Mouse (Mus musculus): ENCODE measurements around the gene Nat8f2. TPM values are rescaled to one million over a fixed set of nuclear protein-coding genes. Genes with fewer than 3 reads are reported as not detected.
"Not testable (repeated sequence)": the region's sequence is repeated elsewhere in the genome, so short reads cannot be mapped to it uniquely, and the experiment has no call there.

Nat8f2 gene
- total RNA-seq (2021) = 1 to 10 TPM; 1.9 to 2.3 TPM
- long read RNA-seq, experiment 1 = 0 reads
- long read RNA-seq, experiment 2 = 0 reads

DNA sequence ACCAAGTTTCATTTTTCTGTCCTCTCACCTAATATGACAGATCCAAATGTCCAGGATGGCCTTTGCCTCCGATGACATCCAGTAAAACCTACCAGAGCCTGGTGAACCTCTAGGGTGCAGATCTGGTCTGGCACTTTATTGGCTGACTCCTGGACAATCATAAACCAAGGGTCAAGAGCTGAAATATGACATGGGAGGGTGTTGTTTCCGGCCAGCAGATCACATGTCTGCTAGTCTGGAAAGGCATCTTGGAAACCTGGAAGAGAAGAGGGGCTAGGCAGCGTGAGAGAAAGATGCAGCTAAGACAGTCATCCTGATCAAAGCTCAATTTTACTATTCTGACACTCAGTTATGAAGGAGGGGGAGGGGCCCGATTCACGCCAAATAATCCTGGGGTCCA lies at the start of gene Nat8f2:
Gene Nat8f2, minus strand, starts transcription at position 153 of the 400 bp plus-strand sequence.
- DNase-seq = not testable (repeated sequence)

DNA sequence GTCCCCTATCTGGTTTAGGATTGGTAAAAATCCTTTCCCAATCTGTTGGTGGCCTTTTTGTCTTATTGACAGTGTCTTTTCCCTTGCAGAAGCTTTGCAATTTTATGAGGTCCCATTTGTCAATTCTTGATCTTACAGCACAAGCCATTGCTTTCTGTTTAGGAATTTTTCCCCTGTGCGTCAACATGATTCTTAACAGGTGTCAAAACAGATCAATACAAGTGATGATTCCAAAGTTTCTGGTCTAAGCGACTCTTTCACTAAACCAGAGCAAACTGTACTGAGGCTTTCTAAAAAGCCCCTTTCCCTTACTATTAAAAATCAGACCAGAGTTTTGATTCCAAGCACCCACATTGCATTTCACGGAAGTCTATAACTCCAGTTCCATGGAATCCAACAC lies 49.4 kb upstream of the Nat8f2 start:
- not testable (repeated sequence) for DNase-seq

GRCm38 (mm10) chr6:85916596-85916995 lies 47.6 kb upstream of the Nat8f2 start:
- DNase-seq = no peak

DNA sequence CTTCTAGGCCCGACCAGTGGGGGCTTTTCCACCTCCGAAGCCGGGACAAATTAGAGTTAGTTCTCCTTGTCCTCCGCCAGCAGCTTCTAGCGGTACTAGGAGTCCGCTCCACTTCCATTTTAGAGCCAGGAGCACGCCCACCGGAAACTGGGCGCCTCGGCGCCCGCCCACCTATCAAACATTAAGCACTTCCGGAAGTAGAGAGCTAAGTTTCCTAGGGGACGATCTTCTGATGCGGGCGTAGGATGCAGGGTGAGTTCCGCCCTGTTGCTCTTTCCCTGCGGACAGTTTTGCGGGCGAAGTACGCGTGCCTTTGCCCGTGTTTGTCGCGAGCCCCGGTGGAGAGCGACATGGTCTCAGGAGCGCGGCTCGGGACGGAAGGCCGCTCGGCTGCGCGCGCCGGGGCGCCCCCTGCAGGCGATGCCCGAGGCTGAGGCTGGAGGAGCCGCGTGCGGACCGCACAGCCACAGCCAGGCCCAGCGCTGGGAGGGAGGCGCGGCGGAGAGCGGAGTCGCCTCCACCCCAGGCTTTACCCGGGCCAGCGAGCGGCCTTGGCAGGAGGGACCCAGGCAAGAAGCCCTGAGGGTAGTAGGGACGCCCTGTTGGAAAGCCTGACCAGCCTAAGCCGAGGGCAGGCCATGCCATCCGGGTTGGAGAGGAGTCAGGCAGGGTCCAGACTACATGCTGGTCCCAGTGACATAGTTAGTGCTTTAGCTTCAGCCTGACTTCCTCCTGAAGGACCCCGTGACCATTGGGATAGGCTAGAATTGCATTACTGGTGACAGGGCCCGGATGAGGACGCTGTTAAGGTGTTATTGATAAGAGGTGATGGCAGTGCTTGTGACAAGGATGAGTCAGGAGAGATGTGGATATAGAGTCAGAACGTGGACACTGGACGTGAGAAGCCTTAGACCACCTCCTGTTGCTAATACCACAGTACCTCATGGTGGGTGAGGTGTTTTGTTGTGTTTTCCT lies 46.9 kb upstream of the Nat8f2 start, which contains the start of gene Nat8f1:
Gene Nat8f1, minus strand, starts transcription at position 149 of the 975 bp plus-strand sequence.
- peak; percentile 90 for DNase-seq

DNA sequence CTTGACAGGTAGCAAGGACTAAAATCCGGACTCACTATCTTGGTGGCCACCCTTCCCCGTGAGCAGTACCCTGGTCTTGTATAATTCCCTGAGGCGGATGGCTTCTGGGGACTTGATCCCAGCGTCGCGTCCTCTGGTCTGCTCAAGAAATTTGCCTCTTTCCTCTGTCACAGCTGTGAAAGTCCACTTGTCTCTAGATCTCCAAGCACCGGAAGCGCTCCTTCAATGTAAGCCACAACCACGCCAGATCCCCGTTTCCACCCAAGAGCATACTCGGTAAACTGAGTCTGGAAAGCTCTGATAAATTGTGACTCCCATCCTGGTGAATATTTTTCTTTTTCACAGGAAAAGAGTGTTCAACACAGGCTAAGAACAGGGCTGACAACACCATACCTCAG lies 46.2 kb upstream of the Nat8f2 start:
- no peak for DNase-seq

DNA sequence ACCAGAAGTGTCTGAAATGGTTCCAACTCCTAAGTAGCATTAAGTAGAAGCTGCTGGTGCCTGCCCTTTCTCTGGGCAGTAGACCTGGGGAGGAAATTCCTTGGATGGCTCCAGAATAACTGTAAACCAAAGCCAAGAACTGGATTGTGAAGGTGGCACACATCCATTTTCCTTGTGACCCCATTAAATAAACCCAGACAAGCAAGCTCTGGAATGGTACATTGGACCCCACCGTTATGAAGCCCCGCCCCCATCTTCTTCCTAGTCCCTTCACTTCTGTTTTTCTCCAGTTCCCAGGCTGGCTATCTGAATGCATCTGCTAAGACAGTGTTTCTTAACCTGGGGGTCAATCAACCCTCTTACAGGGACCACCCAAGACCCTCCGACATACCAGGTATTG lies 42.6 kb upstream of the Nat8f2 start, which contains the start of gene Tprkb:
Gene Tprkb, plus strand, starts transcription at position 279 of the 400 bp plus-strand sequence.
- no peak for DNase-seq

DNA sequence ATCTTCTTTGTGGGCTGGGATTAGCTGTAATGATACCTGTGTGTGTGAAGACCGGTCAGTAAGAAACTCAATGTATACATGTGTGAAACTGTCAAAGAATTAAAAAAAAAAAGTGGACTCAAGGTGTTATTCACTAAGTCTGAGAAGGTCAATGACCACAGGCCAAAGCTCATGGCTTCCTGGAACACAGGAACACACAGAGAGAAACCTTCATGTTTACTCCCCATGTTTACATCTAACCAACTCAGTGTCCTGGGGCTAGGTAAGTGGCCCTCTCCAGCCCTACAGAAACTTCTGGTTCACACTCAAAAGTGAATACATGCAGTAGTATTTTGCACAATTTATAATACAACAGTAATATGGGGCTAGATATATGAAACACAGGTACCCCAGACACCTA lies 40.7 kb upstream of the Nat8f2 start:
- no peak for DNase-seq

- no peak for DNase-seq
Measured at GRCm38 (mm10) chr6:85908341-85908740, 39.4 kb upstream of the Nat8f2 start.

DNA sequence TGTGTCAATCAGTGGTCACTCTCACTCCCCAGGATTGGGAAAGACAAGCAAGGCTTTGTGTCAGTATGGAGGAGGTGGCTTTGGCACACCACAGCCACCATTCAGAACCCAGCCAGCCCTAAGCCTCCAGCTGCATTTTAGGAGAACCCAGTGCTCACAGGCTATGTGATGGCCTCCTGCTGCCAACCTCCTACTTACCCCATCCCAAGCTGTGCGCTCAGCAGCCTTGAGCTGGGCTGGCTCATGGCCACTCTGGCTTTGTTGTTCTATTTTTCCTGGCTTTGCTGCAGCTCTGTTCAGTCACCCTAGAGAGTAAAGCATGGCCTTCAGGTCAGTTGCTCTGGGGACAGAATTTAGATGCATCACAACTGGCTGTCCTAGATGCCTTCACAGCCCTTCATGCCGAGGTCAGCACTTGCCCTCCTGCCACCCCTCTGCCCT lies 38.0 kb upstream of the Nat8f2 start:
- peak; percentile 81 to 83 for DNase-seq

- peak; percentile 87 to 90 for DNase-seq
Measured at GRCm38 (mm10) chr6:85904642-85905061, 35.7 kb upstream of the Nat8f2 start, which contains the start of gene Nat8f4. Nat8f4 (minus strand) TSS chr6:85904884.

DNA sequence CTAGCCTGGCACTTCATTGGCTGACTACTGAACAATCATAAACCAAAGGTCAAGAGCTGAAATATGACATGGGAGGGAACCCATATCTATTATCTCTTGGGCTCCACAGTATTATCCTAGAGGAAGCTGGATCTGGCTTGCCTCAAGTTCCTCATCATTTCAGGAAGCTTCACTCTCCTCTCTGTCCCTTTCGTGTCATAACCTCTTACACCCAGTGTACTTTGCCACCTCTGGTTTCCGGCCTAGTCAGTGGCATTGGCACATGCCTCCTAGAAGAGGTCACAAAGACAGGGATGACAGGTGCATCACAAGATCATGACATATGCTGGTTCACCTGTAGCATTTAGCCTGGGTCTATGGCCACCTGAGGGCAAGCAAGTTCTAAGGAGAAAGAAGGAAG lies 33.3 kb upstream of the Nat8f2 start:
- DNase-seq = no peak

DNA sequence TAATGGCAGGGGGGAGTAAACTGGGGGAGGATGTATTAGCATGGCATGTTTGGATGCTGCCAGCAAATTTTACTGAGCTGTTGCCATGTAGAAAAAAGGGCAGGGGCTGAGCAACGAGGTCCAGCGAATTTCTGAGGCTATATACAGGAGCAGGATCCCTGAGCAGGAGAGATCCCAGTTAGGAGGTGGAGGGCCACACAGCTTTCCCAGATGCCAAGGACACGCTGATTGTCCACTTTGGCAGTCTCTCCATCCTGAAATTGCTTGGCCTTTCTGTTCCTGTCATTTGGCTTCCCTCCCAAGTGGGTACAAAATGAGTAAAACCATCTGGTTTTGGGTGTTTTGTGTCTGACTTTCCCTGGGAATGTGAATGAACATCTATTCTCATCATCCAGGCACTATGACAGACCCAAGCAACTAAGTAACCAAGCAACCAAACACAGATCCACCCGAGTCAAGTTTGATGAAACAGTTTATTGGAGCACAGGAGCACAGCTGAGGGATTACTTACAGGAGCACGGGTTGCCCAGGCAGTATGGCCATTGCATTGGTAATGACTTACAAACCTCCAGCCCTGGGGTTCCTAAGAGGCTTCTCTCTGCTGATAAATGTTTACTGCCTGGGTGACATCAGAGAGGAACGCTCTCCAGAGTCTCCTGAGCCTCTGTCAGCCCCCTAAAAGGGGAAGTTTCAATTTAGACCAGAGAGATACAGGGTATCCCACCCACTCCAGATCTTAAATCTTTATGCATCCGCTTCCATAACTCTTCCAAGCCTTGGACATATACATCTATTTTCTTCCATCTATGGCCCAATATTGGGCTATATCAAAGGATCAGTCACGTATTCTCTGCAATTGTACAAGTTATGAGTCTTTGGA lies 29.9 kb upstream of the Nat8f2 start:
- DNase-seq = peak; percentile 38 to 41

- DNase-seq = peak; percentile 38 to 47
Measured at GRCm38 (mm10) chr6:85895061-85895648, 26.2 kb upstream of the Nat8f2 start.

- DNase-seq = no peak
Measured at GRCm38 (mm10) chr6:85888961-85889360, 20.0 kb upstream of the Nat8f2 start.

DNA sequence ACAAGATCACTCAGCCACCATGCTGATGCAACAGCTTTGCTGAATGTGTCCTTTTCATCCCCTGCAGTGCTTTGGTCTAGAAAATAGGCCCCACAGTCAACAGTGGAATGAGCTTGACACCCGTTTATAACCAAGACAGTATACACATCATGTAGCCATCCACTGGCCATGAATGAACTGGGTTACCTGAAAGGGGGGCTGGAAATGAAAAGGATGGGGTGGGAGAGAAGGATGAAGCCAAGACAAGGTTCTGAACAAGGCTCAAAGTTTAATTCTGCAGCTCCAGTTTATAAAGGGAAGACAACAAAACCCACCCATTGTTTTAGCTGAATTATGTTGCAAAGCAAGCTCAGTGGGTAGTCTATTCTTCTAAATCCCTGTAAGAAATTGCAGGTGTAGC lies 15.4 kb upstream of the Nat8f2 start:
- DNase-seq = no peak

DNA sequence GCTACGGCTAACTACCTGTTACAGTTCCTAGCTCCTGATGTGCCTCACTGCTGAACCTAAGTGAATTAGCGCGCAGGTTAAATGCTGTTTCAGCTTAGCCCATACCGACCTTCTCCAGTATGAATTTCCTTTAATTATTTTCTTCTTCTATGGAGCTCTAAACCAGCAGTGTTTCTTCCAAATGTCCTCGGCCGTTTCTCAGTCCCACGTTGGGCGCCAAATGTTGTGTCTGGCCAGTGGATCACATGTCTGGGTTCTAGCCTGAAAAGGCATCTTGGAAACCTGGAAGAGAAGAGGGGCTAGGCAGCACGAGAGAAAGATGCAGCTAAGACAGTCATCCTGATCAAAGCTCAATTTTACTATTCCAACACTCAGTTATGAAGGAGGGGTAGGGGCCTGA lies 14.3 kb upstream of the Nat8f2 start:
- not testable (repeated sequence) for DNase-seq

DNA sequence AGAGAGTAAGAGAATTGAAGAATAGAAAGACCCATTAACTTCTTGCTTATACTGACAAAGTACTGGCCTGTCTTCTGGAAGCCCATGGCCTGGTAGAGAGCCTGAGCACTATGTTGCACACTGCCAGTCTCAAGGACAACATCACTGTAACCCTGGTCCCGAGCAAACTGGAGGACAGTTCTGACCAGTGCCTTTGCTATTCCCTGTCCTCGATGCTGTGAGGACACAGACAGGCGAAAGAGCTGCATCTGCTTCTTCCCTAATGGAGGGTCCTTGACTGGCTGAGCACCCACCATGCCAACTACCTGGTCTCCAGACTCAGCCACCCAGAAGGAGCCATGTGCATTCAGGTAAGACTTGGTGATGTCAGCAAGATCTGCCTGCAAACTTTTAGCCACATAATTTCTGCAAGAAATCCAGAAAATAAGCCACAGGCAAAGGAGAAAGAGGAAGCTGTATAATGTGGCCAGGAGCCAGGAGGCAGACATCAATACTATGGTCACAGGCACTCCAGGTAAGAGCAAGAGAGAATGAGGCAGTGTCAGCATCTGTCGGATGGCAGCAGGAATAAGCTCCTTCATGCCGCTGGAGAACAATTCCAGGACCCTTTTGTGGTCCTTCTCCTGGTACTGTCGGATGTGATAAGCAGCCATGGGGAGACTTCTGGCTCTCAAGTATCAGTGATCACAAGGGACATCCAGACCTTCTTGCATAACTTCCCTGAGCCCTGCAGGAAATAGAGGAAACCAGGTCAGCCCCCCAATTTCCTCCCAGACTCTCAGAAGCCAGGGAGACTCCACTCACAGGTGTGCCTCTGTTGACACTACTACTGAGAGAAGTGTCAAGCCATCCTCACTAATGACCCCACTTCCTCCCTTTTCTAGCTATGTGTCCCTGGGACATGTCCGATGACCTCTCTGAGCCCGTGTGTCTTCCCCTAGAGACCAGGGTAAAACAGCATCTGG lies 950 bp downstream of the Nat8f2 start:
- peak in 1 of 2 experiments; percentile 34 for DNase-seq

- not testable (repeated sequence) for DNase-seq
Measured at GRCm38 (mm10) chr6:85866995-85867394, 2.0 kb downstream of the Nat8f2 start.

GRCm38 (mm10) chr6:85866166-85866565 lies 2.8 kb downstream of the Nat8f2 start:
- DNase-seq = not testable (repeated sequence)

DNA sequence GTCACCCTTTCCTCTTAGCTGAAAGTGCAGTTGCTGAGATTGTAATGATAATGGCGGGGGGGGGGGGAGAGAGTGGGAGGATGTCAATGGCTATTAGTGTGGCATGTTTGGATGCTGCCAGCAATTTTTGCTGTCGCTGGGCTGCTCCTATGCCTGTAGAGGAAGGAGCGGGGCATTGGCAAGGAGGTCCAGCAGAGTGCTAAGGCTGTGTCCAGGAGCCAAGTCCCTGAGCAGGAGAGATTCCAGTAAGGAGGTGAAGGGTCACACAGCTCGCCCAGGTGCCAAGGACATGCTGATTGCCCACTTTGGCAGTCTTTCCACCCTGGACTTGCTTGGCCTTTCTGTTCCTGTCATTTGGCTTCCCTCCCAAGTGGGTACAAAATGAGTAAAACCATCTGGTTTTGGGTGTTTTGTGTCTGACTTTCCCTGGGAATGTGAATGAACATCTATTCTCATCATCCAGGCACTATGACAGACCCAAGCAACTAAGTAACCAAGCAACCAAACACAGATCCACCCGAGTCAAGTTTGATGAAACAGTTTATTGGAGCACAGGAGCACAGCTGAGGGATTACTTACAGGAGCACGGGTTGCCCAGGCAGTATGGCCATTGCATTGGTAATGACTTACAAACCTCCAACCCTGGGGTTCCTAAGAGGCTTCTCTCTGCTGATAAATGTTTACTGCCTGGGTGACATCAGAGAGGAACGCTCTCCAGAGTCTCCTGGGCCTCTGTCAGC lies 3.9 kb downstream of the Nat8f2 start:
- DNase-seq = peak; percentile 16 to 45

Data from adrenal gland, postnatal 36 days (tissue).